Mouse (Mus musculus) small intestine, adult 2 months (tissue): Measurements from ENCODE around the gene Notch1. TPM values are rescaled to one million over a fixed set of nuclear protein-coding genes. Genes with fewer than 3 reads are reported as not detected.

Source experiments
- H3K27ac ChIP-seq: fragments of 200-500 bp; 2 replicates; pipeline ENCODE4 v1.5.1; 2012; ENCODE audit warnings: low read depth, low read length, control low read depth, inconsistent platforms; ENCODE audit not compliant: insufficient read depth
- H3K27me3 ChIP-seq: fragments of 200-500 bp; 2 replicates; pipeline ENCODE4 v1.6.1; 2012; ENCODE audit warnings: mild to moderate bottlenecking, moderate library complexity, low read length, inconsistent platforms; ENCODE audit not compliant: control insufficient read depth, insufficient read depth
- H3K36me3 ChIP-seq: fragments of 200-500 bp; 2 replicates; pipeline ENCODE4 v1.6.1; 2012; ENCODE audit warnings: mild to moderate bottlenecking, low read length, control low read depth, inconsistent platforms; ENCODE audit not compliant: control insufficient read depth, insufficient read depth
- H3K4me1 ChIP-seq: fragments of 200-500 bp; 2 replicates; pipeline ENCODE4 v1.6.1; 2012; ENCODE audit warnings: low read length, inconsistent platforms, mixed read lengths; ENCODE audit not compliant: control insufficient read depth, insufficient read depth, insufficient read length
- H3K4me3 ChIP-seq: fragments of 200-500 bp; 2 replicates; pipeline ENCODE4 v1.5.1; 2012; ENCODE audit warnings: low read depth, mild to moderate bottlenecking, control low read depth, inconsistent platforms, low read length, moderate library complexity
- CTCF ChIP-seq: fragments of 200-500 bp; IDR thresholded peaks from 2 replicates; pipeline ENCODE4 v1.5.1; 2012; ENCODE audit warnings: low read depth, mild to moderate bottlenecking, control low read depth, inconsistent platforms, low read length, moderate library complexity, mixed read lengths; ENCODE audit not compliant: insufficient replicate concordance, insufficient read length; ENCODE audit errors: extremely low read depth
- POLR2A ChIP-seq: fragments of 200-500 bp; IDR thresholded peaks from 2 replicates; pipeline ENCODE4 v1.6.1; 2012; ENCODE audit warnings: low read depth, mild to moderate bottlenecking, control low read depth, inconsistent platforms, low read length, moderate library complexity
- WGBS: fragments of 180-500 bp; shearing (Covaris S2); methylation state at CpG from one replicate; pipeline ENCODE4 v1.1.7; 2018; 5-methylcytosine and 5-hydroxymethylcytosine counted together
- polyA plus RNA-seq: library from polyadenylated mRNA; depleted of rRNA; stranded (reverse); fragments of >200 nt; gene quantifications from 2 replicates; pipeline ENCODE4 v1.2.3, GENCODE M21; 2012; rRNA removed

The Notch1 gene
- polyA plus RNA-seq, result 19.6 and 21.6 TPM in 2 replicates

DNA sequence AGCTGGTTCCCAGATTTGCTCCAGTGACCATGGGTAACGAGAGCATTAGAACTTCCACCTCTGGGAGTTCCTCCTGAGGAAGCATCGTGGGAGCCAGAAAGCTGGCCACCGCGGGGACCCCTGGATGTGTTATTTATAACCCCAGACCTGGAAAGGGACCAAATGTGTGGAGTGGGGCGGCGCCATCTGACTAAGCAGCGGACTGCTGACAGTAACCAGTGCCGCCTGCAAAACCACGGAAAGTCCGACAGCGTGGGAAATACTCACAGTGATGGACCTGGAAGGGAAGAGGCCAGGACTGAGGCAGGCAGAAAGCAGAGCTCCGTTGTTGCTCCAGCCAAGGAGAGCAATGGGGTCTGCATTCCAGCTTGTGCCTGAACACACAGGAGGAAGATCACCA lies at the start of gene Notch1:
TSS of gene Notch1 (minus strand) at position 389 of the 400 bp plus-strand sequence.
- no peaks in the 10 kb centered on the region for H3K36me3 ChIP-seq
- WGBS, result 65% methylated on average over 12 of the region's 12 CpGs
- H3K27ac ChIP-seq, result peak within 1 kb of the TSS; percentile 35; the same call in 1 of the 2 replicates
- H3K27me3 ChIP-seq, result no peaks in the 10 kb centered on the region
- peaks cover 9% of the 10 kb centered on the region for H3K4me1 ChIP-seq
- TF ChIP-seq POLR2A, result no peak
- TF ChIP-seq CTCF, result no peak
- no peak within 1 kb of the TSS for H3K4me3 ChIP-seq

DNA sequence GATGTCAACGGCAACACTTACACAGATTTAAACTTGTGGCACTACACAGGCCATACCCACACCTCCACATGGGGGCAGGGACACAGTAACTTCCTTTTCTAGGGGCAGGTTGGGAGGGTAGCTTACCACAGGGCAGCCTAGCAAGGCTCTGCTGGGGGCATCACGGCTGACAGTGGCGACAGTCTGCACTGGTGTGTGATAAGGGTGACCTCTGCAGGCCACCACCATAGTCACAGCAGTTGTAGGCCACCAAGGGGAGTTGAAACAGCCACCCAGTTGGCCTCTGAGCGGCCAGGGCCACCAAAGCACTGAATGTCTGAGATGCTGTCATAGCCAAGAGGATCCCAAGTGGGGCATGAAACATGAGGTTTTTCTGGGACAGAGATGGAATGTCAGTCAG lies 49.8 kb upstream of the Notch1 start:
- 17% methylated on average over 4 of the region's 4 CpGs for WGBS
- Histone ChIP-seq H3K4me1 (no peaks in the 10 kb centered on the region), H3K27ac (no peak overlapping the region), H3K36me3 (no peaks in the 10 kb centered on the region), H3K27me3 (no peaks in the 10 kb centered on the region), H3K4me3 (no peak overlapping the region)
- TF ChIP-seq CTCF (peak; percentile 67; the same call in 1 of the 2 replicates), POLR2A (no peak)

DNA sequence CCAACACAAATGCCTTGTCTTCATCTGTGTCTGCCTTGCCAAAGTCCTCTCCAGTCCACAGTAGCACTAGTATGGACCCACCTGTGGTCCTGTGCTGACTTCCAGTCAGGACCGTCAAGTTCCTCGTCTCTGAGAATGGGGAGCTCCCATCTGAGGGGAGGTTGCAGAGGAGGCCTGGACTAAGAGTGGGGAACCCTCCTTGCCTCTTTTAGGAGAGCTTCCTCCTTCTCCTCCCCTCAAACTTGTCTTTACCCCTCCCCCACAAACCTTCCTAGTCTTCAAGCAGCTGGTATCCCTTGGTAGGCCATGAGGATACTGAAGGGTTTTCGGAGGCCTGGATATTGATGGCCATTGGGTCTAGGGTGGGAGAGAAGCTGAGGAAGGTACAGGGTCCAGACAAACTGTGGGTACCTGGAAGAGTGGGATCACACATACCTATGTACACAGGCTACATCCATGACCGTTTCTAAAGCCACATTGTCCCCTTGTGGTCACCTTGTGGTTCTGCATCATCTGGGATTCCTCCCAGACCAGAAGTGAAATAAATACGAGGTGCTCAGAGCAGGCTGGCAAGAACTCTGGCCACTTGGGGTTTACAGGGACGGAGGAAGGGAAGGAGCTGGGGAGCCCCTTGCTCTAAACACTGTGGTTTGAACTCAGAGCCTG lies 45.0 kb upstream of the Notch1 start:
- 41% methylated on average over 6 of the region's 6 CpGs for WGBS
- H3K36me3 ChIP-seq, result no peaks in the 10 kb centered on the region
- TF ChIP-seq POLR2A (no peak), CTCF (peak; percentile 63; the same call in 1 of the 2 replicates)

DNA sequence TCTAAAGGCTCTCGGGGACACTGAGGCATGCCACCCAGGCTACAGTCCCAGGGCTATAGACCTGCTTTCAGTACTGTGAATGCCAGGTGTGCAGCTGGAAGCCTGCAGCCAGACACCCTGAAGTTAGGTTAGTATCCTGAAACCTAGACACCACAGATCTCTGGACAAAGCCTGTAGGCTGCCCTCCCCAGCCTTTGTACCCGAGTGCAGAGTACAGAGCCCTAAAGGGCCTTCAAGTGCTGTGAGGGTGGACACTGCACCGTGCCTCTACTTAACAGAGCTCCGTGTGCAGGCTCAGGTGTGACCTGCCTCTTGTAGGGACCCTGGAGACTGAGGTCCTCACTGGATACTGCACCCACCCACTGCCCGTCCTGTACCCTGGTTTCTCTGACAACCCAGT lies 44.0 kb upstream of the Notch1 start:
- 75% methylated on average over 5 of the region's 5 CpGs for WGBS
- H3K27ac ChIP-seq, result no peak overlapping the region

More for the DNA sequence above, 45.0 kb upstream of the Notch1 start:
- Histone ChIP-seq H3K27me3 (no peaks in the 10 kb centered on the region), H3K4me1 (peaks cover under 1% of the 10 kb centered on the region; the same call in 1 of the 2 replicates), H3K27ac (no peak overlapping the region), H3K4me3 (no peak overlapping the region)

DNA sequence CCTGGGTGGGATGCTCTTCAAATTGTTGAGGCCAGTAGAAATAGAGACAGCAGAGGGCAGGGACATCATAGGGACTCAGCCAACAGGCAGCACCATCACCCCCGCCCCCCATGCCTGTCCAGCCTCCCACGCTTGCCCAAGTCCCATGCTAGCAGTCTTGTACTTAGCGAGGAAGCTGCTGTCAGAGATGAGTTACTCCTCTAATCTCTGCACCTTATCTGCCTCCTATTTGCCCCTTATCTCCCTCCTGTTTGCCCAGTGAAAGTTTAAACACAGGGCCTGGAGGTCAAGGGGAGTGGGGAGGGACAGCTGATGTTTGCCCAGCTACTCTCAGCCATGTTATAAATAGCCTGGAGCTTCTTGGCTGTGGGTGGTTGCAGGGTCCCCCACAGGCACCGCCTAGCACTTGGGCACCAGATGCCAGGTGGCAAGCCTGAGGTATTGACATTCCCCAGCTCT lies 40.1 kb upstream of the Notch1 start:
- Histone ChIP-seq H3K4me1 (peaks cover 12% of the 10 kb centered on the region), H3K27ac (no peak overlapping the region), H3K4me3 (no peak overlapping the region), H3K27me3 (no peaks in the 10 kb centered on the region), H3K36me3 (no peaks in the 10 kb centered on the region)
- 34% methylated on average over 4 of the region's 4 CpGs for WGBS
- TF ChIP-seq POLR2A (no peak), CTCF (no peak)

More for the DNA sequence above, 44.0 kb upstream of the Notch1 start:
- no peaks in the 10 kb centered on the region for H3K27me3 ChIP-seq
- no peak overlapping the region for H3K4me3 ChIP-seq
- TF ChIP-seq POLR2A (no peak), CTCF (no peak)
- H3K4me1 ChIP-seq, result peaks cover 4% of the 10 kb centered on the region
- H3K36me3 ChIP-seq, result no peaks in the 10 kb centered on the region

DNA sequence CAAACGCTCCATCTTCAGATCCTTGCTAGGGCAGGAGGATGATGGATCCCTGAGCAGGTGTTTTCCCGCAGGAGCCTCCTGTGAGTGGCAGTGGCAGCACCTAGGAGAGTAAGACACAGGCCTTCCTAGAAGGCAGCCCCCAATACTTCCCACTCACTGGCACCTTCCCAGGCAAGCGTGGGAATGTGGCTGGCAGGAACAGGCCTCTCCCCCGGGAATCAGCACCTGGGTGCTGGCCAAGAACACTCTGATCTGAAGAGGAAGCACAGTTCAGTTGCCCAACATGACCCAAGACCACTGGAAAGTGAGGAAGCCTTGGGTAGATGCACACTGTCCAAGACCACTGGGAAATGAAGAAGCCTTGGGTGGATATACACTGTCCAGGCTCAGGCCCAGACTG lies 38.6 kb upstream of the Notch1 start:
- Histone ChIP-seq H3K27ac (no peak overlapping the region), H3K4me3 (no peak overlapping the region), H3K27me3 (no peaks in the 10 kb centered on the region), H3K36me3 (no peaks in the 10 kb centered on the region), H3K4me1 (peaks cover 19% of the 10 kb centered on the region)
- TF ChIP-seq CTCF (no peak), POLR2A (no peak)
- 44% methylated on average over 4 of the region's 4 CpGs for WGBS

DNA sequence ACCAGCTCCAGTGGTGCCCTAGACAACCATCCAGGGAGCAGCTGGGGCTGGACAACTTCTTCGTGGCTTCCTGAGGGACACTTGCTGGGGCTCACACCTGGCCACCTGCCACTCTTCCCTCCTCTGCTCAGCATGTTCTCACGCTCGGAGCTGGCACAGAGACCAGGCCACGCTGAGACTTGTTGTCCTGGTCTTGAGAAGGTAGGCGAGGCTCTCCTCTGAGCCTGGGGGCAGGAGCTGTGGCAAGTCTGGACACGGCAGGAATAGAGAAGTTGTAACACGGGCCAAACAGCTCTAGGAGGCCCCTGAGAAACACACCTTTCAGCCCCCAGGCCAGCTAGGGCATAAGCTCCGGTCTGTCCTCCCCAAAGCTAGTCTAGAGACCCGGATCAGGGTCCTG lies 37.4 kb upstream of the Notch1 start:
- WGBS, result 54% methylated on average over 9 of the region's 9 CpGs
- Histone ChIP-seq H3K27me3 (no peaks in the 10 kb centered on the region), H3K4me1 (peaks cover 27% of the 10 kb centered on the region), H3K4me3 (no peak overlapping the region), H3K36me3 (no peaks in the 10 kb centered on the region), H3K27ac (no peak overlapping the region)
- TF ChIP-seq CTCF (no peak), POLR2A (no peak)
